Mouse (Mus musculus) midbrain, embryonic 15.5 days (tissue): ENCODE measurements around the gene B4galnt3. TPM values are rescaled to one million over a fixed set of nuclear protein-coding genes. Genes with fewer than 3 reads are reported as not detected.
A peak's percentile ranks its signal among the peaks of the same experiment; 100 is the strongest.

Experiments used
- ATAC-seq: fragments of 200-750 bp; cut with Nextera tagmentation; replicated peaks from 2 replicates; pipeline ENCODE4 v1.8.0; 2017; ENCODE audit warnings: moderate TSS enrichment
- H3K27ac ChIP-seq: fragments of 300-500 bp; sonication (generic); 2 replicates; pipeline ENCODE4 v1.5.1; 2015; ENCODE audit warnings: mild to moderate bottlenecking, inconsistent platforms
- H3K27me3 ChIP-seq: fragments of 300-500 bp; sonication (generic); replicated peaks from 2 replicates; pipeline ENCODE4 v1.6.1; 2015; ENCODE audit warnings: inconsistent platforms
- H3K36me3 ChIP-seq: fragments of 300-500 bp; sonication (generic); replicated peaks from 2 replicates; pipeline ENCODE4 v1.6.1; 2015; ENCODE audit warnings: inconsistent platforms
- H3K4me1 ChIP-seq: fragments of 300-500 bp; sonication (generic); 2 replicates; pipeline ENCODE4 v1.6.1; 2015; ENCODE audit warnings: inconsistent platforms
- H3K4me2 ChIP-seq: fragments of 300-500 bp; sonication (generic); 2 replicates; pipeline ENCODE4 v1.6.1; 2015; ENCODE audit warnings: inconsistent platforms, mild to moderate bottlenecking, moderate library complexity
- H3K4me3 ChIP-seq: fragments of 300-500 bp; sonication (generic); 2 replicates; pipeline ENCODE4 v1.5.1; 2015; ENCODE audit warnings: mild to moderate bottlenecking, inconsistent platforms
- H3K9ac ChIP-seq: fragments of 300-500 bp; sonication (generic); 2 replicates; pipeline ENCODE4 v1.6.1; 2015; ENCODE audit warnings: mild to moderate bottlenecking, inconsistent platforms
- H3K9me3 ChIP-seq: fragments of 300-500 bp; sonication (generic); 2 replicates; pipeline ENCODE4 v1.6.1; 2016; ENCODE audit warnings: inconsistent platforms
- WGBS: fragments of 180-500 bp; shearing (Covaris S2); methylation state at CpG from one replicate; pipeline ENCODE4 v1.1.7; 2015; ENCODE audit warnings: mixed read lengths; 5-methylcytosine and 5-hydroxymethylcytosine counted together
- polyA plus RNA-seq: library from polyadenylated mRNA; unstranded; fragments of >200 nt; fragmentation: Nextera tagmentation; extraction: Ambion mirVana; gene quantifications from 2 replicates; pipeline ENCODE4 v1.2.1, GENCODE M21; 2015

B4galnt3 gene
- polyA plus RNA-seq, 1 experiment from 2014 or later, result 0.22 TPM

- Histone ChIP-seq H3K9ac (no peak overlapping the region), H3K4me3 (no peak overlapping the region), H3K36me3 (no peaks in the 10 kb centered on the region), H3K4me2 (no peak overlapping the region), H3K27me3 (no peaks in the 10 kb centered on the region), H3K27ac (no peak overlapping the region), H3K9me3 (no peaks in the 10 kb centered on the region), H3K4me1 (no peaks in the 10 kb centered on the region)
- WGBS, result 75% methylated on average over 7 of the region's 7 CpGs
- no peak for ATAC-seq
Measured at GRCm38 (mm10) chr6:120174602-120175115, 119.7 kb downstream of the B4galnt3 start.

- Histone ChIP-seq H3K9ac (no peak overlapping the region), H3K4me1 (no peaks in the 10 kb centered on the region), H3K27ac (no peak overlapping the region), H3K4me2 (no peak overlapping the region), H3K36me3 (no peaks in the 10 kb centered on the region), H3K27me3 (no peaks in the 10 kb centered on the region), H3K9me3 (no peaks in the 10 kb centered on the region), H3K4me3 (no peak overlapping the region)
- no peak for ATAC-seq
- WGBS, result 89% methylated on average over 6 of the region's 6 CpGs
Measured at GRCm38 (mm10) chr6:120174028-120174601, 120.2 kb downstream of the B4galnt3 start.

- Histone ChIP-seq H3K9ac (no peak overlapping the region), H3K36me3 (no peaks in the 10 kb centered on the region), H3K27ac (no peak overlapping the region), H3K4me3 (no peak overlapping the region), H3K27me3 (no peaks in the 10 kb centered on the region), H3K4me1 (no peaks in the 10 kb centered on the region), H3K4me2 (no peak overlapping the region), H3K9me3 (no peaks in the 10 kb centered on the region)
- no peak for ATAC-seq
- 80% methylated on average over 8 of the region's 8 CpGs for WGBS
Measured at GRCm38 (mm10) chr6:120172294-120173017, 121.9 kb downstream of the B4galnt3 start.

GRCm38 (mm10) chr6:120167574-120167973, 126.8 kb downstream of the B4galnt3 start:
- Histone ChIP-seq H3K9me3 (no peaks in the 10 kb centered on the region), H3K4me2 (no peak overlapping the region), H3K9ac (no peak overlapping the region), H3K4me1 (no peaks in the 10 kb centered on the region), H3K27ac (no peak overlapping the region), H3K27me3 (no peaks in the 10 kb centered on the region), H3K36me3 (no peaks in the 10 kb centered on the region), H3K4me3 (no peak overlapping the region)
- 81% methylated on average over 4 of the region's 4 CpGs for WGBS
- no peak for ATAC-seq

GRCm38 (mm10) chr6:120164765-120165164, 129.6 kb downstream of the B4galnt3 start:
- H3K9me3 ChIP-seq, result no peaks in the 10 kb centered on the region
- no peak overlapping the region for H3K27ac ChIP-seq
- H3K9ac ChIP-seq, result no peak overlapping the region
- H3K27me3 ChIP-seq, result no peaks in the 10 kb centered on the region
- no peak for ATAC-seq
- H3K4me2 ChIP-seq, result no peak overlapping the region
- H3K4me3 ChIP-seq, result no peak overlapping the region
- H3K4me1 ChIP-seq, result no peaks in the 10 kb centered on the region
- no peaks in the 10 kb centered on the region for H3K36me3 ChIP-seq
- 84% methylated on average over 4 of the region's 4 CpGs for WGBS

- ATAC-seq, result no peak
- H3K4me3 ChIP-seq, result no peak overlapping the region
- no peaks in the 10 kb centered on the region for H3K27me3 ChIP-seq
- no peak overlapping the region for H3K27ac ChIP-seq
- peaks cover 6% of the 10 kb centered on the region; the same call in 1 of the 2 replicates for H3K4me1 ChIP-seq
- no peaks in the 10 kb centered on the region for H3K9me3 ChIP-seq
- H3K36me3 ChIP-seq, result no peaks in the 10 kb centered on the region
- H3K4me2 ChIP-seq, result no peak overlapping the region
- WGBS, result 84% methylated on average over 6 of the region's 6 CpGs
- H3K9ac ChIP-seq, result no peak overlapping the region
Measured at GRCm38 (mm10) chr6:120162928-120163327, 131.4 kb downstream of the B4galnt3 start.

- Histone ChIP-seq H3K36me3 (no peaks in the 10 kb centered on the region), H3K9ac (no peak overlapping the region), H3K4me1 (peaks cover 6% of the 10 kb centered on the region; the same call in 1 of the 2 replicates), H3K9me3 (no peaks in the 10 kb centered on the region), H3K4me3 (no peak overlapping the region), H3K27me3 (no peaks in the 10 kb centered on the region), H3K4me2 (no peak overlapping the region), H3K27ac (0 out of 2 replicates have a peak overlapping the region, but pooled peaks have one; percentile 38)
- peak; percentile 56; the same call in 1 of the 2 replicates for ATAC-seq
- WGBS, result 54% methylated on average over 9 of the region's 9 CpGs
Measured at GRCm38 (mm10) chr6:120159133-120159901, 135.0 kb downstream of the B4galnt3 start.

GRCm38 (mm10) chr6:120157479-120157878, 136.9 kb downstream of the B4galnt3 start:
- H3K4me3 ChIP-seq, result no peak overlapping the region
- H3K4me2 ChIP-seq, result no peak overlapping the region
- H3K27ac ChIP-seq, result no peak overlapping the region
- no peak overlapping the region for H3K9ac ChIP-seq
- no peaks in the 10 kb centered on the region for H3K9me3 ChIP-seq
- no peak for ATAC-seq
- whole genome bisulfite sequencing, result 58% methylated on average over 6 of the region's 6 CpGs
- H3K27me3 ChIP-seq, result no peaks in the 10 kb centered on the region
- H3K4me1 ChIP-seq, result peaks cover 6% of the 10 kb centered on the region; the same call in 1 of the 2 replicates
- H3K36me3 ChIP-seq, result no peaks in the 10 kb centered on the region

GRCm38 (mm10) chr6:120155510-120155909, 138.8 kb downstream of the B4galnt3 start:
- no peaks in the 10 kb centered on the region for H3K27me3 ChIP-seq
- ATAC-seq, result no peak
- no peaks in the 10 kb centered on the region for H3K9me3 ChIP-seq
- H3K36me3 ChIP-seq, result no peaks in the 10 kb centered on the region
- no peak overlapping the region for H3K9ac ChIP-seq
- H3K4me3 ChIP-seq, result no peak overlapping the region
- H3K4me1 ChIP-seq, result peaks cover 6% of the 10 kb centered on the region; the same call in 1 of the 2 replicates
- 90% methylated on average over 4 of the region's 4 CpGs for WGBS
- no peak overlapping the region for H3K27ac ChIP-seq
- H3K4me2 ChIP-seq, result no peak overlapping the region

GRCm38 (mm10) chr6:120154526-120155309, 139.6 kb downstream of the B4galnt3 start:
- Histone ChIP-seq H3K4me1 (peaks cover 6% of the 10 kb centered on the region; the same call in 1 of the 2 replicates), H3K27ac (no peak overlapping the region), H3K4me2 (no peak overlapping the region), H3K9ac (no peak overlapping the region), H3K27me3 (no peaks in the 10 kb centered on the region), H3K9me3 (no peaks in the 10 kb centered on the region), H3K36me3 (no peaks in the 10 kb centered on the region), H3K4me3 (no peak overlapping the region)
- 56% methylated on average over 5 of the region's 5 CpGs for WGBS
- 0 out of 2 replicates have a peak, but pooled peaks have one; percentile 58 for ATAC-seq
